Mouse (Mus musculus) kidney, embryonic 14.5 days (tissue): ENCODE measurements around the gene Gm10696. TPM values are rescaled to one million over a fixed set of nuclear protein-coding genes. Genes with fewer than 3 reads are reported as not detected.
"Not testable (repeated sequence)": the region's sequence is repeated elsewhere in the genome, so short reads cannot be mapped to it uniquely, and the experiment has no call there.

Source experiments
- ATAC-seq: fragments of 200-750 bp; cut with Nextera tagmentation; 2 replicates; pipeline ENCODE4 v1.8.0; 2017; ENCODE audit warnings: moderate number of reproducible peaks, mild to moderate bottlenecking, moderate TSS enrichment, moderate library complexity; ENCODE audit not compliant: low FRiP score, low TSS enrichment
- H3K27ac ChIP-seq: fragments of 300-500 bp; sonication (generic); 2 replicates; pipeline ENCODE4 v1.5.1; 2014; ENCODE audit warnings: low read depth, mild to moderate bottlenecking, low read length, moderate library complexity, mixed read lengths
- H3K27me3 ChIP-seq: fragments of 300-500 bp; sonication (generic); 2 replicates; pipeline ENCODE4 v1.6.1; 2014; ENCODE audit warnings: mild to moderate bottlenecking, low read length; ENCODE audit not compliant: control insufficient read depth, insufficient read depth
- H3K36me3 ChIP-seq: fragments of 300-500 bp; sonication (generic); 2 replicates; pipeline ENCODE4 v1.6.1; 2014; ENCODE audit warnings: low read length, mixed read lengths; ENCODE audit not compliant: control insufficient read depth, insufficient read depth
- H3K4me1 ChIP-seq: fragments of 300-500 bp; sonication (generic); 2 replicates; pipeline ENCODE4 v1.6.1; 2014; ENCODE audit warnings: low read length, mixed read lengths; ENCODE audit not compliant: control insufficient read depth, insufficient read depth
- H3K4me2 ChIP-seq: fragments of 300-500 bp; sonication (generic); replicated peaks from 2 replicates; pipeline ENCODE4 v1.6.1; 2014; ENCODE audit warnings: low read depth, mild to moderate bottlenecking, low read length
- H3K4me3 ChIP-seq: fragments of 300-500 bp; sonication (generic); 2 replicates; pipeline ENCODE4 v1.5.1; 2014; ENCODE audit warnings: mild to moderate bottlenecking, low read length
- H3K9ac ChIP-seq: fragments of 300-500 bp; sonication (generic); 2 replicates; pipeline ENCODE4 v1.6.1; 2014; ENCODE audit warnings: low read depth, mild to moderate bottlenecking, low read length, moderate library complexity
- H3K9me3 ChIP-seq: fragments of 300-500 bp; sonication (generic); 2 replicates; pipeline ENCODE4 v1.6.1; 2016; ENCODE audit warnings: low read length; ENCODE audit not compliant: control insufficient read depth
- WGBS: fragments of 180-500 bp; shearing (Covaris S2); extraction: QIAGEN DNeasy Blood & Tissue Kit; methylation state at CpG from one replicate; pipeline ENCODE4 v1.1.7; 2014; 5-methylcytosine and 5-hydroxymethylcytosine counted together
- polyA plus RNA-seq: library from polyadenylated mRNA; unstranded; fragments of >200 nt; fragmentation: Nextera tagmentation; extraction: Ambion mirVana; gene quantifications from 2 replicates; pipeline ENCODE4 v1.2.1, GENCODE M21; 2014

The Gm10696 gene
- polyA plus RNA-seq, result not detected in 2 replicates

DNA sequence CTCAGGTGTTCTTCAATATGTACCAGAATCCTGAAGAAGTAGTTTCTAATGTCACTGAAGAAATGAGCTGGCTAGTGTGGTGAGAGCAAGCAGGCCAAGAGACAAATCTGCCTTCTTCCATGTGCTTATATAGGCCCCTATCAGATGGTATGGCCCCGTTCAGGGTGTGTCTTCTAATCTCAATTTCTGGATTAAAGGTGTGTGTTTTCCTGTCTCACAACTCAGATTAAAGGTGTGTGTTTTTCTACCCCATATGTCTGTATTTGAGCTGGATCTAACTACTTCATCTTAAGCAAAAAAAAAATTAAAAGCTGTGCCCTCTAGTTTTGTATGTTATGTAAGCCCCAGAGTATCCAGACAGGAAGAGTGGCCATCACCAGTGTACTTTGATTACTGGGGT, at the start of gene Gm10696:
TSS of gene Gm10696 (minus strand) at position 101 of the 400 bp plus-strand sequence.
- WGBS, result 94% methylated on average over 1 of the region's 1 CpGs
- H3K9me3 ChIP-seq, H3K9ac ChIP-seq, H3K27ac ChIP-seq, H3K27me3 ChIP-seq, H3K4me2 ChIP-seq, H3K36me3 ChIP-seq, H3K4me1 ChIP-seq, ATAC-seq, H3K4me3 ChIP-seq: not testable (repeated sequence)

DNA sequence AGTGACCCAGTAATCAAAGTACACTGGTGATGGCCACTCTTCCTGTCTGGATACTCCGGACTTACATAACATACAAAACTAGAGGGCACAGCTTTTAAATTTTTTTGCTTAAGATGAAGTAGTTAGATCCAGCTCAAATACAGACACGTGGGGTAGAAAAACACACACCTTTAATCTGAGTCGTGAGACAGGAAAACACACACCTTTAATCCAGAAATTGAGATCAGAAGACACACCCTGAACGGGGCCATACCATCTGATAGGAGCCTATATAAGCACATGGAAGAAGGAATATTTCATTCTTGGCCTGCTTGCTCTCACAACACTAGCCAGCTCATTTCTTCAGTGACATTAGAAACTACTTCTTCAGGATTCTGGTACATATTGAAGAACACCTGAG, 18.4 kb upstream of the Gm10696 start, which contains the start of gene Gm5286:
TSS of gene Gm5286 (plus strand) at position 301 of the 400 bp plus-strand sequence.
- H3K4me2 ChIP-seq, H3K4me1 ChIP-seq, ATAC-seq, H3K4me3 ChIP-seq, H3K9me3 ChIP-seq, H3K36me3 ChIP-seq, H3K27me3 ChIP-seq, H3K27ac ChIP-seq, H3K9ac ChIP-seq: not testable (repeated sequence)
- whole genome bisulfite sequencing, result 94% methylated on average over 1 of the region's 4 CpGs

DNA sequence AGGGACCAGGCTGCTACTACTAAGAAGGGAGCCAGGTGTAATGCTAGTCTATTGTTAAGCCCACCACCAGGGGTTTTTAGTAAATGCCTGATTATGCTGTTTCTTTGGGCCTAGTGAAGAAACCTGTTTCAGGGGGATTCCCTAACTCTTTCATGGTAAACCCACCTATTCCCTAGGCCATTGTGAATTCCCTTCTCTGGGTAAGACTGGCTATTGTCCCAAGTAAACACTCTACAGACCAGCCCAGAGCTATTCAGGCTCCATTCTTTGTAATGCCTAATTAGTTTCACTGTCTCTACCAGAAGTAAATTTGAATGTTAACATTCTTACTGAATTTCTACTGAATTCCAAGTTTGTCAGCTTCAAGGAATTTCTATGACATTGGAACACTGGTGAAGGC, 10.6 kb downstream of the Gm10696 start:
- H3K27me3 ChIP-seq, H3K27ac ChIP-seq, H3K4me3 ChIP-seq, H3K36me3 ChIP-seq, H3K9ac ChIP-seq, H3K4me1 ChIP-seq, ATAC-seq, H3K4me2 ChIP-seq, H3K9me3 ChIP-seq: not testable (repeated sequence)

Other genes starting within 250 kb of the Gm10696 start
- not detected in 2 replicates for gene Gm9117, start 234.7 kb downstream of the Gm10696 start, polyA plus RNA-seq
- not detected in 2 replicates for gene Tdpoz5, start 216.9 kb downstream of the Gm10696 start, polyA plus RNA-seq
- not detected in 2 replicates for gene Gm9125, start 123.3 kb downstream of the Gm10696 start, polyA plus RNA-seq
- not detected in 2 replicates for gene Gm10697, start 105.5 kb downstream of the Gm10696 start, polyA plus RNA-seq
- gene Gm5286, start 18.5 kb upstream of the Gm10696 start, polyA plus RNA-seq, result not detected in 2 replicates
- gene Gm4778, start 85.8 kb upstream of the Gm10696 start, polyA plus RNA-seq, result not detected in 2 replicates
- 10.2 and 12.0 TPM in 2 replicates for gene Them4, start 131.9 kb upstream of the Gm10696 start, polyA plus RNA-seq
- gene Them5, start 163.9 kb upstream of the Gm10696 start, polyA plus RNA-seq, result not detected in 2 replicates
- gene C2cd4d, start 184.2 kb upstream of the Gm10696 start, polyA plus RNA-seq, result 1.0 and 1.5 TPM in 2 replicates
- gene Rorc, start 194.6 kb upstream of the Gm10696 start, polyA plus RNA-seq, result 3.4 and 6.1 TPM in 2 replicates
- gene Lingo4, start 220.3 kb upstream of the Gm10696 start, polyA plus RNA-seq, result 0.17 and 0.24 TPM in 2 replicates
- gene Tdrkh, start 235.1 kb upstream of the Gm10696 start, polyA plus RNA-seq, result 13.1 and 13.3 TPM in 2 replicates